Comparison of ENCODE assay signal across 9 mouse cellular contexts in genomic region chr2:180215011-180215461, GRCm38 (mm10). TPM values are rescaled to one million over a fixed set of nuclear protein-coding genes. Genes with fewer than 3 reads are reported as not detected.
DNase-seq lines count a peak whose midpoint lies in the region; ATAC-seq lines count a peak whose summit lies in the region.
"Had no signal": no experiment of that assay in that cellular context is flagged by ENCODE, and none has a peak within 500 bp of the region (broad histone marks: within the 10 kb centered on the region; RNA-seq: fewer than 3 reads in every experiment).

No protein-coding gene starts in this region.

- peak overlapping the region; percentile 62 for H3K27ac ChIP-seq in hindbrain, embryonic 10.5 days
- H3K27ac ChIP-seq in hindbrain, embryonic 12.5 days, result no peak overlapping the region
- peak overlapping the region; percentile 73 for H3K27ac ChIP-seq in heart, embryonic 15.5 days
- no peak overlapping the region for H3K27ac ChIP-seq in liver, embryonic 11.5 days (ENCODE audit: low read depth, low read length)
- H3K27ac ChIP-seq: hindbrain, embryonic 15.5 days had no signal

- H3K9me3 ChIP-seq in hindbrain, embryonic 10.5 days, result no peaks in the 10 kb centered on the region
- H3K9me3 ChIP-seq in hindbrain, embryonic 12.5 days (replicated peaks), result no peaks in the 10 kb centered on the region
- H3K9me3 ChIP-seq in heart, embryonic 15.5 days (replicated peaks), result no peaks in the 10 kb centered on the region
- no peaks in the 10 kb centered on the region; the same call in 1 of the 2 replicates for H3K9me3 ChIP-seq in liver, embryonic 11.5 days (ENCODE audit: control insufficient read depth, low read length)
- H3K9me3 ChIP-seq: hindbrain, embryonic 15.5 days had no signal

- no peak for DNase-seq in hindbrain, embryonic 10.5 days (ENCODE audit: low spot score)
- peak; percentile 40 for DNase-seq in NIH3T3 (ENCODE audit: low read depth)
- peak; percentile 69 for DNase-seq in kidney, postnatal 14 days
- DNase-seq in thymus, postnatal 4 days, result no peak
- no peak for DNase-seq in urinary bladder, adult 2 months (ENCODE audit: low spot score)
- DNase-seq in liver, embryonic 11.5 days (ENCODE audit: low spot score), result no peak

- H3K4me3 ChIP-seq in hindbrain, embryonic 10.5 days, result no peak overlapping the region
- H3K4me3 ChIP-seq in hindbrain, embryonic 12.5 days, result no peak overlapping the region
- no peak overlapping the region for H3K4me3 ChIP-seq in heart, embryonic 15.5 days
- H3K4me3 ChIP-seq in liver, embryonic 11.5 days (ENCODE audit: low read depth, low read length), result no peak overlapping the region
- H3K4me3 ChIP-seq: hindbrain, embryonic 15.5 days had no signal

- no peak overlapping the region for H3K9ac ChIP-seq in hindbrain, embryonic 12.5 days
- H3K9ac ChIP-seq in heart, embryonic 15.5 days, result peak overlapping the region; percentile 31; the same call in 1 of the 2 replicates
- H3K9ac ChIP-seq in liver, embryonic 11.5 days (ENCODE audit: low read depth, low read length), result no peak overlapping the region
- H3K9ac ChIP-seq: hindbrain, embryonic 15.5 days had no signal

- H3K36me3 ChIP-seq in hindbrain, embryonic 10.5 days, result 0 out of 2 replicates have a peak, but pooled peaks cover 7% of the 10 kb centered on the region
- no peaks in the 10 kb centered on the region for H3K36me3 ChIP-seq in hindbrain, embryonic 12.5 days
- H3K36me3 ChIP-seq in heart, embryonic 15.5 days, result no peaks in the 10 kb centered on the region
- H3K36me3 ChIP-seq in liver, embryonic 11.5 days (ENCODE audit: control insufficient read depth, insufficient read depth, low read length), result 0 out of 2 replicates have a peak, but pooled peaks cover 2% of the 10 kb centered on the region
- H3K36me3 ChIP-seq: hindbrain, embryonic 15.5 days had no signal

- no peak overlapping the region for H3K4me2 ChIP-seq in hindbrain, embryonic 12.5 days (replicated peaks)
- H3K4me2 ChIP-seq in heart, embryonic 15.5 days, result no peak overlapping the region; the same call in 1 of the 2 replicates
- no peak overlapping the region for H3K4me2 ChIP-seq in liver, embryonic 11.5 days
- H3K4me2 ChIP-seq: hindbrain, embryonic 15.5 days had no signal

- WGBS in hindbrain, embryonic 10.5 days, result 70% methylated on average over 8 of the region's 8 CpGs
- WGBS in hindbrain, embryonic 12.5 days, result 64% methylated on average over 8 of the region's 8 CpGs
- 50% methylated on average over 8 of the region's 8 CpGs for WGBS in heart, embryonic 15.5 days
- WGBS in liver, embryonic 11.5 days, result 67% methylated on average over 8 of the region's 8 CpGs

- peaks cover 53% of the 10 kb centered on the region for H3K4me1 ChIP-seq in hindbrain, embryonic 10.5 days (replicated peaks)
- peaks cover 17% of the 10 kb centered on the region for H3K4me1 ChIP-seq in hindbrain, embryonic 12.5 days
- H3K4me1 ChIP-seq in heart, embryonic 15.5 days (replicated peaks), result peaks cover 54% of the 10 kb centered on the region
- H3K4me1 ChIP-seq in liver, embryonic 11.5 days (replicated peaks; ENCODE audit: control insufficient read depth, insufficient read depth, low read length), result peaks cover 18% of the 10 kb centered on the region

- ATAC-seq in hindbrain, embryonic 12.5 days (ENCODE audit: low FRiP score), result no peak
- ATAC-seq in heart, embryonic 15.5 days (replicated peaks; ENCODE audit: insufficient number of reproducible peaks, insufficient read depth, low FRiP score, low read depth), result no peak
- no peak for ATAC-seq in liver, embryonic 11.5 days (replicated peaks; ENCODE audit: low FRiP score)

- H3K27me3 ChIP-seq in hindbrain, embryonic 10.5 days (ENCODE audit: insufficient read depth, poor library complexity, severe bottlenecking), result no peaks in the 10 kb centered on the region
- no peaks in the 10 kb centered on the region for H3K27me3 ChIP-seq in hindbrain, embryonic 12.5 days
- no peaks in the 10 kb centered on the region for H3K27me3 ChIP-seq in heart, embryonic 15.5 days
- 0 out of 2 replicates have a peak, but pooled peaks cover 4% of the 10 kb centered on the region for H3K27me3 ChIP-seq in liver, embryonic 11.5 days (replicated peaks; ENCODE audit: control insufficient read depth, insufficient read depth, low read length)
- H3K27me3 ChIP-seq: hindbrain, embryonic 15.5 days had no signal

RNA-seq across cellular contexts. Expression of gene Lama5, which starts 10.6 kb away (rescaled TPM):
- 7.2 and 10.8 TPM in 2 replicates for polyA plus RNA-seq in hindbrain, embryonic 10.5 days (2016; fragmentation: Nextera tagmentation; extraction: Ambion mirVana)
- 5.8 and 8.7 TPM in 2 replicates for polyA plus RNA-seq in hindbrain, embryonic 12.5 days (2016; fragmentation: Nextera tagmentation; extraction: Ambion mirVana)
- 21.9 and 29.1 TPM in 2 replicates for polyA plus RNA-seq in heart, embryonic 15.5 days (2015; fragmentation: Nextera tagmentation; extraction: Ambion mirVana)
- 144 and 160 TPM in 2 replicates for polyA plus RNA-seq in urinary bladder, adult 2 months (2012; rRNA removed)
- polyA plus RNA-seq in liver, embryonic 11.5 days (2014; fragmentation: Nextera tagmentation; extraction: Ambion mirVana), result 10.7 and 15.5 TPM in 2 replicates

RNA-seq across cellular contexts. Expression of gene Rps21, which starts 42.1 kb away (rescaled TPM):
- 440 and 510 TPM in 2 replicates for polyA plus RNA-seq in hindbrain, embryonic 10.5 days (2016; fragmentation: Nextera tagmentation; extraction: Ambion mirVana)
- 393 and 423 TPM in 2 replicates for polyA plus RNA-seq in hindbrain, embryonic 12.5 days (2016; fragmentation: Nextera tagmentation; extraction: Ambion mirVana)
- 259 and 352 TPM in 2 replicates for polyA plus RNA-seq in heart, embryonic 15.5 days (2015; fragmentation: Nextera tagmentation; extraction: Ambion mirVana)
- 3,847 and 3,981 TPM in 2 replicates for polyA plus RNA-seq in urinary bladder, adult 2 months (2012; rRNA removed)
- 736 and 852 TPM in 2 replicates for polyA plus RNA-seq in liver, embryonic 11.5 days (2014; fragmentation: Nextera tagmentation; extraction: Ambion mirVana)

RNA-seq across cellular contexts. Expression of gene Adrm1, which starts 43.8 kb away (rescaled TPM):
- 278 and 297 TPM in 2 replicates for polyA plus RNA-seq in hindbrain, embryonic 10.5 days (2016; fragmentation: Nextera tagmentation; extraction: Ambion mirVana)
- 198 and 200 TPM in 2 replicates for polyA plus RNA-seq in hindbrain, embryonic 12.5 days (2016; fragmentation: Nextera tagmentation; extraction: Ambion mirVana)
- 123 and 139 TPM in 2 replicates for polyA plus RNA-seq in heart, embryonic 15.5 days (2015; fragmentation: Nextera tagmentation; extraction: Ambion mirVana)
- 84.3 and 84.4 TPM in 2 replicates for polyA plus RNA-seq in urinary bladder, adult 2 months (2012; rRNA removed)
- polyA plus RNA-seq in liver, embryonic 11.5 days (2014; fragmentation: Nextera tagmentation; extraction: Ambion mirVana), result 211 and 217 TPM in 2 replicates

RNA-seq across cellular contexts. Expression of gene Cables2, which starts 58.3 kb away (rescaled TPM):
- 12.6 and 16.0 TPM in 2 replicates for polyA plus RNA-seq in hindbrain, embryonic 10.5 days (2016; fragmentation: Nextera tagmentation; extraction: Ambion mirVana)
- polyA plus RNA-seq in hindbrain, embryonic 12.5 days (2016; fragmentation: Nextera tagmentation; extraction: Ambion mirVana), result 29.4 and 29.5 TPM in 2 replicates
- polyA plus RNA-seq in heart, embryonic 15.5 days (2015; fragmentation: Nextera tagmentation; extraction: Ambion mirVana), result 8.4 and 10.5 TPM in 2 replicates
- 25.4 and 28.3 TPM in 2 replicates for polyA plus RNA-seq in urinary bladder, adult 2 months (2012; rRNA removed)
- polyA plus RNA-seq in liver, embryonic 11.5 days (2014; fragmentation: Nextera tagmentation; extraction: Ambion mirVana), result 9.4 and 9.6 TPM in 2 replicates

Comparison
In these comparisons a context has a peak if more than half of its experiments do, and no peak if none do; other contexts are left out.
1. H3K27ac ChIP-seq: peak in hindbrain, embryonic 10.5 days (single experiment) and heart, embryonic 15.5 days (single experiment); none in hindbrain, embryonic 12.5 days (single experiment) and liver, embryonic 11.5 days (single experiment).
2. DNase-seq: peak in NIH3T3 (single experiment) and kidney, postnatal 14 days (single experiment); none in hindbrain, embryonic 10.5 days (single experiment), thymus, postnatal 4 days (single experiment), urinary bladder, adult 2 months (single experiment) and liver, embryonic 11.5 days (single experiment).